Mouse (Mus musculus) kidney, postnatal 25 days (tissue): Measurements from ENCODE around the gene Tyrobp.

ENCODE experiments used
- DNase-seq, 2 experiments: peaks; one replicate each; pipeline ENCODE4 v3.0.0; 2021; ENCODE audit warnings: mixed read lengths in 2 of 2

Tyrobp gene

DNA sequence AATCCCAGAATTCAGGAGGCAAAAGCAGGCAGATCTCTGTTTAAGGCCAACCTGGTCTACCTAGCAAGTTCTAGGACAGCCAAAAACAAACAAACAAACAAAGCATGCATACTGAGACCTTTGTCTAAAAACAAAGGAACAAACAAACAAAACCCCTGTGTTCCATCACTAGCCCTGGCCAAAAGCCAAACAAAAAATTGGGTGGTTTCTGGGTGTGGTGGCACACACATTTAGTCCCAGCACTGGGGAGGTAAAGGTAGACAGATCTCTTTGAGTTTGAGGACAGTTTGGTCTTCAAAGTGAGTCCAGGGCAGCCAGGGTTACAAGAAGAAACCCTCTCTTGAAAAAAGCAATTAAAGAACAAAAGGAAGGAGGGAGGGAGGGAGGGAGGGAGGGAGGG lies 15.8 kb downstream of the Tyrobp start:
- DNase-seq, result no peak

DNA sequence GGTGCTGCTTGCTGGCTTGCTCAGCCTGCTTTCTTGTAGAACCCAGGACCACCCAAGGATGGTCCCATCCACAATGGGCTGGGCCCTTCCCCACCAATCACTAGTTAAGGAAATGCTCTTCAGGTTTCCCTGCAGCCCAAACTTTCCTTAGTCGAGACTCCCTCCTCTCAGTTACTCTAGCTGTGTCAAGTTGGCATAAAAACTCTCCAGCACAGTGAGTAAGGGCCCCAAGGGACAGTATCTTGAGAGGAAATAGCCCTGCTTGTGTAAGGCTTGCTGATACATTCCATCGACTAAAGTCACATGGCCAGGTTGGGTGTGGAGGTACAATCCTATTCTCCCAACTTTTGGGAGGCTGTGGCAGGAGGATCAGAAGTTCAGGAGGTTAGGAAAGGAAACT lies 16.6 kb downstream of the Tyrobp start:
- DNase-seq, result no peak

DNA sequence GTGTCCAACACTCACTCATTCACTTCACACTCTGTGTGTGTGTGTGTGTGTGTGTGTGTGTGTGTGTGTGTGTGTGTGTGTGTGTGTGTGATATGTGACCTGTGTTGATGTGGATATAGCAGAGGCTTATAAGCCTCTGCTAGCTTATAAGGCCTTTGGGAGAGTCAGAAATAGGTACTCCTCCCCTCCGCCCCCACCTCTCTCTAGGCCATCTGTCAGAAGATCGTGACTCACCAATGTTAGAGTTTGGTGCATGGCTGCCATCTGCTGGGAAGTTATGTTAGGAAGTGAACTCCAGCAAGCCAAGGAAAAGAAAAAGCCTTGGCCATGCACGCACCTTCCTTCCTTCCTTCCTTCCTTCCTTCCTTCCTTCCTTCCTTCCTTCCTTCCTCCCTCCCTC lies 18.2 kb downstream of the Tyrobp start:
- DNase-seq, result peak; percentile 71 to 78

DNA sequence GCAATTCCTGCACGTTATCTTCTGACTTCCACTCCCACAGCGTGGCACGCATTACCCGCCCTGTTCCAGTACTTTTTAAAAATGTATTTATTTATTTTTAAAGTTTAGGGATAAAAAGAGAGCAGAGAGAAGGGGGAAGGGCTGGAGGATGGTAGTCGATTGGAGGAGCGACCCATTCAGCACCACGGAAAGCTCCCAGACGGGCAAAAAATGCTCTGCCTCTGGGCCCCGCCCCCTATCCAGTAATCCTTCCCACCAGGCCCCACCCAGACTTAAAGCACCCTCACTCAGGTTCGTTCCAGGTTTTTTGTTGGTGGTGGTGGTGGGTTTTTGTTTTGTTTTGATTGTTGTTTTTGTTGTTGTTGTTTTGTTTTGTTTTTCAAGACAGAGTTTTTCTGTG lies 20.7 kb downstream of the Tyrobp start:
- peak; percentile 73 to 79 for DNase-seq

DNA sequence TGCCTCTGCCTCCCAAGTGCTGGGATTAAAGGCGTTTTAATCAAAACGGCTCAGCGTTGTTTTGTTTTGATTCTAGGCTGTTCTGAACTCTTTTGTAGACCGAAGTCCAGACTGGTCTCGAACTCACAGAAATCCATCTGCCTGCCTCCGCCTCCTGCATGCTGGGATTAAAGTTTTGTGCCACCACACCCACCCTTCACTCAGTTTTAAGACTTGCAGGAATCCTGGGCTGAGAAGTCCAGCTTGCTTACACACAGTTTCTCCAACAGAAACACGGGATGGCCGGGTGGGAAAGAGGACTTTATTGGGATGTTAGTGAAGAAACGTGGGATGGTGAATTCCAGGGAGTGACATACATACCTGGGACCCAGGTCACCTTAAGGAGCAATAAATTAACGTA lies 21.1 kb downstream of the Tyrobp start:
- no peak for DNase-seq

DNA sequence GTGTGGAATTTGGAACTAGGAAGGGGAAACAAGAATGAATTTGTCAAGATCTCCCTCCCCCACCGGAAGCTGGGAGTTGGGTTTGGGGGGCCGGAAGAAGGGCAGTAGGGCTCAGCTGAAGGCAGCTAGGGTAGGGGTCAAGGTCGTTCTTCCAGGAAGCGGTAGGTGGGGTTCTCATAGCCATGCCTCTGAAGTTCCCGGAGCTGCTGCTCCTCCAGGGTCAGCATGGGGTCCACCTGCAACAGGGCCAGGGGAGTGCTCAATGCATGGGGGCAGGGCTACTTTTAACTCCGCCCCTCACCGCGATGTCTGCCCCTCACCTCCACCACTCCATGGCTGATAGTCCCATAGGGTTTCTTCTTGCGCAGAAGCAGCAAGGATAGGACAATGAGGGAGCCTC lies 21.6 kb downstream of the Tyrobp start:
- no peak for DNase-seq

DNA sequence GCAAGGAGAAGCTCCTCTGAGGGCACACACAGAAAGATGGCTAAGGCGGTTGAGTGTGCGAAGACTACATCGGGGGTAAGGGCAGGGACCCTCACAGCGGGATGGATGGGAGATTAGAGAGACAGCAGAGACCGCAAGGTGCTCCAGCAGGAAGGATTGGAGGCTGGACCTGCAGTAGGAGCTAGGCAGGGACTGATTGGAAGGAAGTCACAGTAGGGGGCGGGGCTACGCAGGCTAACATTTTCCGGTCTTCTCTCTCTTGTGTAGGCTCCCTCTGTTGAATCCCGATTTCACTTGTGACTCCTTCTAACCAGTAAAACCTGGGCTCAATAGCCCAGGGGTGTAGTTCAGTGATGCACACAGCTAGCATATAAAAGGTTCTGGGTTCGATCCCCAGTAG lies 23.3 kb downstream of the Tyrobp start:
- no peak for DNase-seq

DNA sequence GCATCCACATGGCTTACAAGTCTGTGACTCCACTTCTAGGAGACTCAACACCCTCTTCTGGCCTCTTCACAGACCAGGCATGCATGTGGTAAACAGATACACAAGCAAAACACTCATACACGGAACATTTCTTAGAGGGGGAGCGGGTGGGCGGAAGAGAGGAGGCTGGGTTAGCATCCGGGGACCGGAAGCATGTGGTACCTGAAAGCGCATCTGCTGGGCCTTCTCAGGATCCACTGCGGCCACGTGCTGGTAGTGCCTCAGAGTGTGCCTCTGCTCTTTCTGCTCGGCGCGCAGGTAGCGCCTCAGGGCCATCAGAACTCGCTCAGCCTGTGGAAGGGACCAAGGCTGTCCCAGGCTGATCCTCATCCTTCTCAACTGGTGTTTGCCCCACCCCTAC lies 26.2 kb downstream of the Tyrobp start:
- DNase-seq, result no peak

DNA sequence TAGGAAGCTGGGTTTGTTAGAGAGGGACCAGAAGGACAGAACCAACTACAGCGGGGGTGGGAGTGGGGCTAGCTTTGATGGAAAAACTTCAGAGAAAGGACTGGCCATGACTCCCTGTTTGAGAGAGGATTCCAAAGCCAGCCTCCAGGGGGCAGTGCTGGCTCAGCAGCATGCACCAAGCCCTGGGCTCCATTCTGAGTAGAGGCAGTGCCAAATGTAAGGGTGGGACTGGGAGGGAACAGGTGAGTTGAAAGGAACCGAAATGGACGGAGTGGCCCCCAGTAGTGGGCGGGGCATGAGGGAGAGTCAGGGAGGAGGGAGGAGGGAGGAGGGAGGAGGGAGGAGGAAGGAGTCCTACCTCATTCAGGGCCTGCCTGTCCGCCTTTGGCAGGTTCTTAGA lies 27.1 kb downstream of the Tyrobp start:
- peak in 1 of 2 experiments; percentile 55 for DNase-seq

DNA sequence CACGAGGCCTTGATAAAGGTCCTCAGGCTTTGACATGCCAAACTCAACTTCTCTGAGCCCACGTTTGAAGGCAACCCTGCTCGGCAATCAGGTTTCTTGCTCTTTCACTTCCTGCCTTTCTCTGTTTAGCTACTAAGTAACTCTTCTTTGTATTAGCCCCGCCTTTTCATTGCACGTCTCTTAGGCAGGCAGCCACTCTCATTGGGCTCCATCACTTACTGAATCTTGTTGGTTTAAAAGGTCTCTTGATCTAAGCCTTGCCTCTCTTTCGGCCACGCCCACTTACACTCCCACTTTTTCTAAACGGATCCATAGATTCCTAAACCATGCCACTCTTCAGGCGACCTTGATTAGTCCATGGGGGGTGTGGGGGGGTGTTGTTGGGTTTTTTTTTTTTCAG lies 30.1 kb downstream of the Tyrobp start:
- DNase-seq, result no peak

DNA sequence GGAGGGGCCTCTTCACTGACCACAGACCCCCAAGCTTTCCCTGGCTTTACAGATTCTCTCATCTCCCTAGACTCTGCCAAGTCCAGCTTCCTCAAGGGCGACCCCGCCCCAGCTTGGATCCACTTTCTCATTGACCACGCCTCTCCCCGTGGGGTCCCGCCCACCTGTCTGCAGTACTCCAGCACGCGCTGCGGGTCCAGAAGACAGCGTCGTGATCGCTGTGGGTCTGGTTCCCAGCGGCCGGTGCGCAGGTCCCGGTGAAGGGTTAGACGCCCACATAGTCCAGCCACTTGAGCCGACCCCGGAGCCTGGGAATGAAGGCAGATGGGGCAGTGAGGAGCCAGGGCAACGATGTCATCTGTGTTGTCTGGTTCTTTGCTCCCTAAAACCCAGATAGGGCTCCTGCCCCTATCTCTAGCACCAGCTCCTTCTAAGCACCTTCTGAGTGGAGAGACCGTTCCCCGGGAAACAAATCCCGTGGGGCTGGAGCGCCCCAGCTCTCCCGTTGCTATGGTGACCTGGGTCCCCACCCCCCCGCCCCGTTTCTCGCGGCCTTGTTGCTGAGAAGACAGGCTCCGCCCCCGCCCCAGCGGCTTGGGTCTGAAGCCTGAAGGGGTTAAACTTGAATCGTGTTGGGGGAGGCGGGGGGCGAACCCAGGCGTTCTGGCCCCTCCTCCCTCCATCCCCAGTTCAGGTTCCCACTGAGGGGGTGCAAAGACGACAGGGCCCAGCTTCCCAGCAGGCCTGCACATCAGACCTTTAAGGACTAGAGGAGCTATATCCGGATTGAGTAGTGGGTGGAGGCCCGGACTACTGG lies 30.8 kb downstream of the Tyrobp start:
- peak in 1 of 2 experiments; percentile 37 for DNase-seq

DNA sequence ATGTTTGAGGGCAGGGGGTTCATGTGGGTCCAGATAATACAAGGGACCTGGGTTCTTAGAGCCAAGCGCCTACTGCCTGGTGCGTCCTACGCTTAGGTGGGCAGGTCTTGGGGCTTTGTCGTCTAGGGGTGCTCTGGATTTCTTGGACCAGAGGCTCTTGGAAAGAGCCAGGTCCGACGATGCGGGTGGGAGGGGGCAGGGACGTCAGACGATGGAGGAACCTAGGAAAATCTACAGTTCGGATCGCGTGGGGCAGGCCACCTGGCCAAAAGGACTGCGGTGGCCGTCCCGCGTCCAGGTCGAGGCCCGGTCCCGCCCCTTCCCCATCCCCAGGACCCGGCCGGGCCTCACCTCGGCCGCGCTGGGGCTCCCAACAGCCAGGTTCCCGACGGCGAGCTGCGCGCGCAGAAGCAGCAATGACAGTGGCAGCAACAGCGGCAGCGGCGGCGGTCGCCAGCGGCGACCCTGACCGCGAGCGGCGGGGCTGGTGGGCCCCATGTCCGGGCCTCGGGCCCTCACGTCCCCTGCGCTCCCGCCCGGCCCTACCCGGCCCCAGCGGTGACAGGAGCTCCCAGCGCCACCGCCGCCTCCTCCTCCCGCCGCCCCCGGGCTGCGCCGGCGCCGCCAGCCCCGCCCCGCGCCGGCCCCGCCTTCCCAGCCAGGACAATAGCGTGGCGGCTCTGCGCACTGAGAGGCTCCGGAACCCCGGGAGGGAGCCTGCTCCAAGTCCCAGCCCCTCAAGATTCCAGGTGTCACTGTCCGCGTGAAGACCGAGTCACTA lies 31.6 kb downstream of the Tyrobp start, which contains the start of gene Aplp1:
Gene Aplp1, minus strand, starts transcription at position 565 of the 781 bp plus-strand sequence.
- peak; percentile 46 to 71 for DNase-seq

DNA sequence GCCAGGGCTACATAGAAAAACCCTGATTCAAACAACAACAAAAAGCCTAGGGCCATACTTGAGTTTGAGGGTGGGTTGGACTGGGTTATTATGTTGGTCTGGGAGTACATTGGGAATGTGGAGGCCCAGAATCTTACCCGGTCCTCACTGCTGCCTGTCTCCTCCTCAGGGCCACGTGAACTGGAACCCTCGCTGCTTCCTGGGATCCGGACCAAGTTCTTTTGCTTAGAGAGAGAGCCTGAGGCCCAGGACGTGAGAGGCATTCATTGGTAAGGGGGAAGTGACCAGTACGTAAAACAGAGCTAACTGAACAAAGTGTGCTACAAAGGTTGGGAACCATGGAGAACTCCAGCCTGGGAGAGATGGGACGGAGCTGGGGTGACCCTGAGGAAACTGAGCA lies 36.7 kb downstream of the Tyrobp start:
- peak in 1 of 2 experiments; percentile 29 for DNase-seq

DNA sequence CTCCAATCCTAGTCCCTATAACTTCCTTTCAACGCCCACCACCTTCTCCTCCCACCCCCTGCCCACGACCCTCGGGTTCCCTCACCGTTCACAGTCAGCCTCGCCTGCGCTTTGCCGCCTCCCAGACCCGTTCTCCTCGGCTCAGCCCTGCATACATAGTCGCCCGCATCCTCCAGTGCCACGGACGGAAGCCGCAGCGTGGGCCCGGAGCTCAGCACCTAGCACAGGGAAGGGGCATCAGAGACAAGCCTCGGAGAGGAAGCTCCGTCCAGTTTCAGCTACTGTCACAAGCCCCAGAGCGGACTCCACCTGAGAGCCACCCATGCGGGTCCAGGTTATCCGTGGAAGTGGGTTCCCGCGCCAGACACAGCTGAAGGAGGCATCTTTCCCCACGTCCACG lies 39.8 kb downstream of the Tyrobp start:
- no peak for DNase-seq

DNA sequence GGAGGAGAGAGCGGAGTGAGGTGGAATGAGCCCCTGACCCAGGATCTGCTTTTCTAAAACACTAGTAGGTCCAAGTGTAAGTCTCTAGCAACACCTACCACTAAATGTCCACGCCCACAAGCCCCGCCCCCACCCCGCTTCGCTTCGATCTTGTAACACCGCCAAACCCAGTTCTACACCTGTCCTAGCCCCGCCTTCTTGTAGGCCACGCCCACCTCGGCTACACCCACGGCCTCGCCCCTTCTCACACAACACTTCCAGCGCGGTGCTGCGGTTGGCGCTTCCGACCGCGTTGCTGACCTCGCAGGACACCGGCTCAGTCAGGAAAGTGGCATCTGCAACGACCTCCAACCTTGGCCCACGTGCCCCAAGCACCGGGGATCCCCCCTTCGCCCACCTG lies 40.2 kb downstream of the Tyrobp start:
- DNase-seq, result peak; percentile 75 to 81

DNA sequence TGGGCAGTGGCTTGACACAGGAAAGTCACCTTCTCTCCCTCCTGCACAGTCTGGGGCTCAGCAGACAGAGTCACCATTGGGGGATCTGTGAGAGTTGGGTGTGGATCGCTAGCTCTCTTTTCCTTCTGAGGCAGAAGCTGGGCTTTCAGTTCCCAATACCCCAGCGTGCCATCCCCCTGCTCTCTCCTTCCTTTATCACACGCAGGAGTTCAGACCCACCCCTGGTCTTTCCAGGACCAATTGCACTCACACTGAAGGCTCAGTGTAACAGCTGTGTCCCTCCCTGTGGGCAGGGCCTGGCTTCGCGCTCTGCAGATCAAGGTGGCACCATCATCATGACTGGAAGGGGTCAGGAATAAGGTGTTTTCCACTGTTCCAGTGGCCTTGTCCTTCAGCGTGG lies 40.7 kb downstream of the Tyrobp start:
- no peak for DNase-seq

DNA sequence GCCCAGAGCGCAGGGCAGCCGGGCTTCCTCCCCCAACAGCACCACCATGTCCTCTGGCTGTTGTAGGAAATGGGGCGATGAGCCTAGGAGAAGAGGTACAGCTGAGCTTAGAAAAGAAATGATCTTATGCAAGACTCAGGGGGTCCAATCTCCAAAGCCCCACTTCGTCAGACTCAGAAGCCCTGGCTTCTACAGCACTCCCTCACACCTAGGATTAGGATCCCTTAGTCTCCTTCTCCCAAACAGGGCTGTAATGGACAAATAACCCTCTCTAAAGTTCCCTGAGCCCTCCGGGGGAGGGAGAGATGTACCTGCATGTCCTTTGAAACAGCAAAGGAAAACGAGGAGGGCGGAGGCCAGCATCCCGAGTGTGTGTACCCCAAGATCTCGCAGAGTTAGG lies 42.9 kb downstream of the Tyrobp start:
- DNase-seq, result no peak

DNA sequence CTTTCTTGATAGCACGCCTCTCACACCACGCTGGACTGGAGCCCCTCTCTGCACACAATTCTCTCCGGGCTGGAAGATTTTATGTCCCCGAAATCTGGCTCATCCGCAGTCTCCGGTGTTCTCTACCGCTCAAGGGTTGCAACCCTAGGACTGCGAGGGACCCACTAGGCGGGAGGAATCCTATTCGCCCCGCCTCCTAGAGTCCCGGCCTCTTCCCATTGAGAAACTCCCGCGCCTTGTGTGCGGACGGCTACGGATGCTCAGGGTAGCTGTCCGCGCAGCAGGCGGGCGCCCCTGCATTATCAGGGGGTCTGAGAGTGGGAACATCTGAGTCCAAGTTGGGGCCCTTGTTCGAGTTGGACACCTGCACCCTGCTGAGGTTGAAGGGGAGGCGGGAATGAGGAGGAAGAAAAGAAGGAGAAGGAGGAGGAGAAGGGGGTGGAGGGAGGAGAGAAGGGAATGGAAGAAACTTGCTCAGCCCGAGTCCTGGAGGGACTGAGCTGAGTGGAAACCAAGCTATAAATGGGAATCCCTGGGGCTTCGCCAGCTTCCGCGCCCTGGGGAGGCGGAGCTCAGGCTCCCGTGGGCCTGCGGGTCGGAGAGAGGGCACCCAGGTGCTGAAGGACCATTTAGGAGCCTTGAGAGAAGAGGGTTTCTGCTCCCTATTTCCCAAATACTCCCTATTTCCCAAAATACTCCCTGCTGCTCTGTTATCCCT lies 43.5 kb downstream of the Tyrobp start:
- DNase-seq, result no peak

DNA sequence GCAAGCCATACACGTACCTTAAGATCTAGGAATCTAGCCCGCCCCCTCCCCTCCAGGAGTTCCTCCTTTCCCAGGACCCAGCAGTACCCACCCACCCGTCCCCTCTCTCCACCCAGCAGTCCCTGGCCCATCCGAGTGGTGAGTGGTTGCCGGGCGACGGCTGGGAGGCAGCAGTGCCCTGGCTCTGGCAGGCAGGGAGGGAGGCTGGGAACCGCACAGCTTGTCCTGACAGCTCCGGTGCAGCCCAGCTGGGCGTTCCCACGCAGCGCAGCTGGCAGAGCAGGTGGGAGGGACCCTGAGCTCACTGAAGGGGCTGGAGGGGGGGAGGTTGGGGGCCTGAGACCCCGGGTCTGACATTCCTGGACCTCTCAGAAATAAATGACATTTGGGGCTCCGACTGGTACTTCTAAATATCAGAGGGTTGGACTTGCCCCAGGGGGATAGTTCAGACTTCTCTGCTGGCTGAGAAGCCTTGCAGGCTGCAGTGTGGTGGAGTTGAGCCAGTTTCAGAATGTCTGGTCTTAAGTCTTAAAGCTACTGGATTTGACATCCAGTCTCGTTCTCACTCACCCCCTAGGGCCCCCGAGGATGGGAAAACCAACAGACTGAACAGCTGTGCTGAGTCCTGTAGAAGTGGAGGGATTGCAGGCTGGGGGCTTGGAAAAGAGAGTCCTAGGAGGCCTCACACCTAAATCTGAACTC lies 44.2 kb downstream of the Tyrobp start, which contains the start of the genes Kirrel2 and Nphs1:
Gene Kirrel2, minus strand, starts transcription at position 62 of the 702 bp plus-strand sequence.
Gene Nphs1, plus strand, starts transcription at position 687 of the 702 bp plus-strand sequence.
- DNase-seq, result no peak

DNA sequence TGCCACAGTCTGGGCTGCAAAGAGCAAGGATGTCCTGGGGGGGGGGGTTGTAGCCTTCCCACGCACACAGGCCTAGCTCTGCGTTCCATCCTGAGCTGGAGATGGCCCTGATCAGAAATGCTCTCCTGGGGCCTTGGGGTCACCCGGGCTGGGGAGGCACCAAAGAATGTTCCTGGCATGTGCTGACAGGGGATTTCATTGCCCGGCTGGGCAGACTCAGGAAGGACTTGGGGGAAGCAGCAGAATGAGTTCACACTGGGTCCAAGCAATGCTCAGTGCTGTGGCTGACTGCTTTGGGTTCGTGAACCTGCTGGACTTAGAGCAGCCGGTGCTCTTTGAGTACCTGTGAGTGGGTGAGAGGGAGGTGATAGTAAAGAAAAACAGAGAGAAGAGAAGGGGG lies 45.9 kb downstream of the Tyrobp start:
- peak in 1 of 2 experiments; percentile 45 for DNase-seq

DNA sequence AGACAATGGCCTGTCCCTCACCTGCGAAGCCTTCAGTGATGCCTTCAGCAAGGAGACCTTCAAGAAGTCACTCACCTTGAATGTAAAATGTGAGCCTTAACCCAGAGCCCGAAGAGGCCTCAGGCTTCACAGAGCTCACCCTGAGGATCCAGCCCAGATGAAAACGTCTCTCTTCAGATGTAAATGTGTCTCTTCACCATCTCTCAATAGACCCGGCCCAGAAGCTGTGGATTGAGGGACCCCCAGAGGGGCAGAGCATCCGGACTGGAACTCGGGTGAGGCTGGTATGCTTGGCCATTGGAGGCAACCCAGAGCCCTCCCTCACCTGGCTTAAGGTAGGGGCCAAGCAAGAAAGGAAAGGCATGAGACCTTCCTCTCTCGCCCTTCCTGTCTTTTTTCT lies 50.0 kb downstream of the Tyrobp start:
- DNase-seq, result peak in 1 of 2 experiments; percentile 14

DNA sequence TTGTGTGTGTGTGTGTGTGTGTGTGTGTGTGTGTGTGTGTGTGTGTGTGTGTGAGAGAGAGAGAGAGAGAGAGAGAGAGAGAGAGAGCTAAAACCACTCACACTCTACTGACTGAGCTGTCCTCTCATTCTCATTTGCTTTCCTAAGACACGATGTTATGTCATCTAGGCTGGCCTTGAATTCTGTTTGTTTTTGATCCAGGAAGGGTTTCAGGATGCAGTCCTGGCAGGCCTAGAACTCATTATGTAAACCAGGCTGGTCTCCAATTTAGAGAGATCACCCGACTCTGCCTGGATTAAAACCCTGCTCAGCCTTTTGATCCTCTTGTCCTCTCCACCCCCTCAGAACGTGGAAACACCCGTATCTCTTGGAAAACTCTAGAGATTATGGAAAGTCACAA lies 50.4 kb downstream of the Tyrobp start:
- DNase-seq, result peak in 1 of 2 experiments; percentile 2
